Mouse (Mus musculus) hindbrain, embryonic 12.5 days (tissue): ENCODE results near the gene Espnl. TPM values are rescaled to one million over a fixed set of nuclear protein-coding genes. Genes with fewer than 3 reads are reported as not detected.

Experiments
- polyA plus RNA-seq: library from polyadenylated mRNA; unstranded; fragments of >200 nt; fragmentation: Nextera tagmentation; extraction: Ambion mirVana; gene quantifications from 2 replicates; pipeline ENCODE4 v1.2.1, GENCODE M21; 2016

Espnl gene
- polyA plus RNA-seq, 1 experiment from 2014 or later = 0.18 TPM

Other genes with a start within 250 kb of the Espnl start
- gene Rbm44, start 177.0 kb upstream of the Espnl start, polyA plus RNA-seq = 0.69 and 1.5 TPM in 2 replicates
- 0.91 and 1.1 TPM in 2 replicates for gene Ramp1, start 142.3 kb upstream of the Espnl start, polyA plus RNA-seq
- 67.5 and 71.8 TPM in 2 replicates for gene Ube2f, start 71.8 kb upstream of the Espnl start, polyA plus RNA-seq
- 13.1 and 14.0 TPM in 2 replicates for gene Scly, start 23.7 kb upstream of the Espnl start, polyA plus RNA-seq
- gene Klhl30, start 28.9 kb downstream of the Espnl start, polyA plus RNA-seq = 0.41 and 0.59 TPM in 2 replicates
- gene Erfe, start 44.4 kb downstream of the Espnl start, polyA plus RNA-seq = 0.49 and 0.90 TPM in 2 replicates
- 147 and 148 TPM in 2 replicates for gene Ilkap, start 76.7 kb downstream of the Espnl start, polyA plus RNA-seq
- 274 and 304 TPM in 2 replicates for gene Hes6, start 92.0 kb downstream of the Espnl start, polyA plus RNA-seq
- gene Per2, start 137.2 kb downstream of the Espnl start, polyA plus RNA-seq = 3.6 and 3.8 TPM in 2 replicates
- gene Traf3ip1, start 172.6 kb downstream of the Espnl start, polyA plus RNA-seq = 12.9 and 13.0 TPM in 2 replicates
- 14.8 and 17.7 TPM in 2 replicates for gene Asb1, start 218.5 kb downstream of the Espnl start, polyA plus RNA-seq